Mouse (Mus musculus) layer of hippocampus, postnatal 36 days (tissue): ENCODE measurements around the gene Rffl. TPM values are rescaled to one million over a fixed set of nuclear protein-coding genes. Genes with fewer than 3 reads are reported as not detected.

Experiments used
- DNase-seq, 2 experiments: peaks; one replicate each; pipeline ENCODE4 v3.0.0; 2022
- total RNA-seq, 2 experiments: library from RNA; stranded (reverse); gene quantifications; 2 replicates each; pipeline ENCODE4 v1.2.3; 2021

The Rffl gene
- total RNA-seq, 2 experiments from 2014 or later = 10.7 to 11.7 TPM

DNA sequence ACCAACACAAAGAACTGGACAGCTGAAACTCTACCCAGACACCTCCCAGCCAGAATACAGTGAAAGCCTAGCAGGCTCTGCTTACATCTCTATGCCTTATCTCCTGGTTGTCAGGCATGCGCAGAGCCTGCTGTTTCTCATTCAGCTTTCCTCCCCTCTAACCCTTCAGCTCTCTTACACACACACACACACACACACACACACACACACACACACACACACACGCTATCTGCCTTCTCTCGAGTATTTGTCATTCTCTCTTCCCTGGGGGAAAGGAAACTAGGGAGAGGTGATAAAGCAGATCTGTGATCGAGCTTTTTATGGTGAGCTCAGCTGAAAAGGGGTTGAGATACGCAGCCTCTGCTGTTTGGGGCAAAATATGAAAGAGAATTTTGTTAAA is 3.9 kb upstream of the Rffl start:
- DNase-seq = no peak

DNA sequence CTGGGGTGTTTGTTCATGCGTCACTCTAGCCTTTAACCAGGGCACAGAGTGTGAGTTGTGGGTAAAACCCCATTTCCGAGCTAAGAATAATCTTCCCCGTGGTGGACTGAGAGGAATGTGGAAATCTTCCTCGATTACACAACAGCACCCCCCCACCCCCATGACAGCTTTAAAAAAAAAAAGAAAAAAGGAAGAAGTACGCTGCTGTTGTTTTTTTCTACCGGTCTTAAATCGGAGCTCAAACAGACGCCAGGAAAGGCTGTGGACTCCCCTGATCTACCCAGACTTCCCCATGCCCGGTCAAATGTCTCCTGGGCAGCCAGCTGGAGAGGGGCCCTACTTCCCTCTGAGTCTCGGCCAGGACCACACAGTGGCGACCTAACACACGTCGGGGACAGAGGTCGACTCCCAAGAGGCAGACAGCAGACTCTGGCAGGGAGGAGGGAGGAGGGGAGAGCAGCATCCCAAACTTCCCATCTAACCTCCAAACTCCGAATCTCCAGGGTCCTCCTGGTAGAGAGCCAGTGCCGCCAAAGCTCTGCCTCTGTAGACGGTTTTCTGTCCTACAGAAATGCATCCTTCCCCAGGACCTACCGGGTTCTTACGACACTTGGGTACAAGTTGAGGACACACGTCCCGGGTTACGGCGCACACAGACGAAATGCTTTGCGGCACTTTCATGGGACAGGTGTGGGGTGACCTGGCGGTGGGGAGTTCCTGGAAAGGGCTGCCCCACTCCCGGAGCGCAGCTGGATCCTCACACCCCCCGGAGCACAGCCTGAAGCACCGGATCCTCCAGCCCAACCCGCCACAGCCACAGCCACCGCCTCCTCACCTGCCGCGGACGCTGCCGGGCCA is 608 bp downstream of the Rffl start:
- peak; percentile 38 to 43 for DNase-seq

DNA sequence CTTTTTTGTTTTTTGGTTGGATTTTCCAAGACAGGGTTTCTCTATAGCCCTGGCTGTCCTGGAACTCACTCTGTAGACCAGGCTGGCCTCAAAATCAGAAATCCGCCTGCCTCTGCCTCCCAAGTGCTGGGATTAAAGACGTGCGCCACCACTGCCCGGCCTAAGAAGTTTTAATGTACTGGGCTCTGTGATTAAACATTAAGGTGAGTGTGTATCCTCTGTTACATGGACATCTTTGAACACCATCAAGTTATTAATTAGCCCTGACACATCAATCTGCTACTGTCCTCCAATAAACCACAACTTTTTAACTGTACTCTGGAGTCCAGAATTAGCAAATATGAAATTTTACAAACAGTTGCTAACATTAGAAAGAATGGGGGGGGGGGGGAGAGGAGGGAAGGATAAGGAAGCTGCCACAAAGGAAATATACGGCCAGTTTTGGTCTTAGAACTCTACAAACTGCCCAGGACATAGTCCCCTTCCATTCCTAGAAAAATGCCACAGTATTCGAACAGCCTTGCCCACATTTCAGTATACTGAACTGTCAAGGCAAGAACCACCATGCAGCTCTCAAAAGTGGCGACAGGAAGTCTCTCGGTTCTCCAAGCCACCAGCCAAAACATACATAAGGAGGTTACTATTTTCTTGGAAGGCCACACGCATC is 1.4 kb downstream of the Rffl start:
- DNase-seq = no peak

GRCm38 (mm10) chr11:82867956-82868355 is 3.1 kb downstream of the Rffl start:
- DNase-seq = no peak

DNA sequence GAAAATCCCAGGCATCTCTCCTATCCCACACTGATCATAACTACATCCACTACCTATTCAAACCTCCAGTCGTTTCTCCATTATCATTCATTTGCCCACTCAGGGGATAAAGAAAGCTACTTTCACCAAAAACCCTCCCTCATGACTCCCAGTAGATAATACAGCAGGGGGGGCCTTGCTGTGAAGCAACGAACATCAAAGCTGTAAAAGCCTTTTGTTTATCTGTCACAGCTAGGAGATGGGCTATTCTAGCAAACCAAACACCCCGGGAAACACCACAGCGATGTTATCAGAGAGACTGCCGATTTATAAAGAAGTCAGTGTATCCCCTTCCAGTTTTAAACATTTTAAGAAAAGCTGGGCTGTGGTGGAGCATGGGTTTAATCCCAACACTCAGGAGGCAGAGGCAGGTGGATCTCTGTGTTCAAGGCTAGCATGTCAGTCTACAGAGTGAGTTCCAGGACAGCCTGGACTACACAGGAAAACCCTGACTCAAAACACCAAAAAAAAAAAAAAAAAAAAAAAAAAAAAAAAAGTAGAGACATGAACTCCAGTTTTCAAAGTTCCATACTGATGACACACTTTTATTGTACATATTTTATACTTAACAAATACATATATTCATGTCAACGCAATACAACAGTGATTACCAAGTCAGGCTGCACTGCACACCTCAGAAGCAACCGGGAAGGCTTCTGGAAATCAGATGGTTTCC is 4.0 kb downstream of the Rffl start:
- DNase-seq = no peak

DNA sequence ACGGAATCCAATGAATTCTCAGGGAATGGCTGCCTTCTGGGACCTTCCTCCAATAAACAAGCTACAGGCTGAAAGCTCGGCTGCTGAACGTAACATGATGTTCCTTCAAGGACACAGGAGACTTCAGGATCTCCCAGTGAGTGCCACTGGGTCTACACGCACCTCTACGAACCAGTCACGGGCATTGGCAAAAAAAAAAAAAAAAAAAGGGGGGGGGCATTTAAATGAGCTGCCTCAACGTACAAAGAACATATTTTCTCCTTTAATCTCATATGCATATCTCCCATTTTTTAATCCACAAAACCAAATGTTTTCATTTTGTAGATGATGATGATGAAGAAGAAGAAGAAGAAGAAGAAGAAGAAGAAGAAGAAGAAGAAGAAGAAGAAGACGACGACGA is 5.1 kb downstream of the Rffl start:
- no peak for DNase-seq

DNA sequence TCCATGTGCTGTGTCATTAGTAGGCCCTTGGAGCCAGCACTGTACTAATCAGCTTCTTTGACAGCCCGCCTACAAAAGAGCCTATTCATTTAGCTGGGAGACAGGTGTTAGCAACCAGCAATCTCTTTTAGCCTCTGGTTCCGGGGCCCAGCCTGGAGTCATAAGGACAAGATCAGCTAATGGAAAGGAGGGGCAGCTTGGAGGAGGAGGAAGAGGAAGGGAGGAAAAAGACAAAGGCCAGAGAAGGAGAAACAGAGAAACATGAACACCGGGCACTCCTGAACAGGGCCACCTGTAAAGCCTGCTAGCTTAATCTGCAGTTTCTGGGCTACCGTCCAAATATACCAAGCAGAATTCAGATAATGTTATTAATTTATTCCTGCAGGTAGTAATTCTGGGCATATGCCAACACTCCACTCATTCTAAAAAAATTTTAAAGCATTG is 7.5 kb downstream of the Rffl start:
- DNase-seq = no peak

DNA sequence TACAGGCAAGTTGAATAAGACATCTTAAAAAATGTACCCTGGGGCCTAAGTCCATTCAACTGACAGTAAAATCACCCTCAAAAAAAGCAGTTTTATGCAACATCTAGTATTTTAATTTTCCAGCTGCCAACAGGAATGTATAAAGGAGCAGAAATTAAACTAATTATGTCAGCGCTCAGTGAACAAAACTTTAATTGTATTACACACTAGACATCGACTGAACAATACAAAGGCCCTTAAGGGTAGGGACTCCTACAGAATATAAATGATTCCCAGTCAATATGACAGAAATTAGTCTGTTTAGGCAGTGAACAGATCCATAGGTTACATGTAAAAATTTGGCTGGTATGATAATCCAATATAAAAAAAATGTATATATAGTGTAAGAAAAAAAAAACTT is 8.0 kb downstream of the Rffl start:
- DNase-seq = no peak

GRCm38 (mm10) chr11:82862638-82863037 is 8.4 kb downstream of the Rffl start:
- no peak for DNase-seq

DNA sequence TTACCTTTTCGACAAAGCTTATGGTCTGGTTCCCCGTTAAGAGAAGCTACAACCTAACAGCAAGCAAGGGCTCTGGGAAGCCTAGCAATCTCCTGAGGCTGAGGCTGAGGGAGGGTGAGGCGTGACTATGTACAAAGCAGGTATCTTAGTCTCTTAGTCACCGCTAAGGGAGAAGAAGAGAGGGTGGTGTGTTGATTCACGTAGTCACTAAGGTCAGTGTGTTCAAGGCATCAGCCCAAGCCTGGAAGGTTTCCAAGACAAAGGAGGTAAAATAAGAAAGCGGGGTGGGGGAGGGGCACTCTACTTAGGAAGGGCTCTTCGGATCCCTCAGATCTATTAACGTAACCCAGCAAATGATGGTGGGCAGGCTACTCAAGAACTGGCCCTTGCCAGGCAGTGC is 9.5 kb downstream of the Rffl start:
- no peak for DNase-seq

GRCm38 (mm10) chr11:82860759-82861158 is 10.3 kb downstream of the Rffl start:
- no peak for DNase-seq

DNA sequence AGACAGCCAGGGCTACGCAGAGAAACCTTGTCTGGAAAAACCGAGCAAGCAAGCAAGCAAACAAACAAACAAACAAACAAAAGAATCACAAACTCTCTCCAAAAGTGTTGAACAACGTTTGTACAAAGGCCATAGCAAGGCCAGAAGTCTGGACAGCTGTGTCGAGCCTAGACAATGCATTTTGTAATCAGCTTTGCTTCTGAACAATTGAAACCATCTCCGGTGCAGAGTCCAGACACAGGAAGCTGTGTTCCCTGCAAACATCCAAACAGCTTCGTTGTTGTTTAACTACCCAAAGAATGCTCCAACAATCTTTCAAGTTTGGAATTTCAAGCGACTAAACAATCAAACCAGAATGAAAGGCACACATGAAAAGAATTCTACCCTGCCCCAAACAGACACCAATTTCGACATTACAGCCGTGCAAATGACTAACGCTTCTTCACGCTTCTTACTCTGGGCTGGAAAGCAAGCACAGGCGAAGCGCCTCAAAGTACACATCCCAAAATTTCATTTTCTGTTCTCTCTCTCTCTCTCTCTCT is 13.6 kb downstream of the Rffl start:
- DNase-seq = no peak

GRCm38 (mm10) chr11:82856032-82856431 is 15.0 kb downstream of the Rffl start:
- no peak for DNase-seq

- DNase-seq = no peak
These were observed 15.6 kb downstream of the Rffl start for GRCm38 (mm10) chr11:82855327-82855973.

DNA sequence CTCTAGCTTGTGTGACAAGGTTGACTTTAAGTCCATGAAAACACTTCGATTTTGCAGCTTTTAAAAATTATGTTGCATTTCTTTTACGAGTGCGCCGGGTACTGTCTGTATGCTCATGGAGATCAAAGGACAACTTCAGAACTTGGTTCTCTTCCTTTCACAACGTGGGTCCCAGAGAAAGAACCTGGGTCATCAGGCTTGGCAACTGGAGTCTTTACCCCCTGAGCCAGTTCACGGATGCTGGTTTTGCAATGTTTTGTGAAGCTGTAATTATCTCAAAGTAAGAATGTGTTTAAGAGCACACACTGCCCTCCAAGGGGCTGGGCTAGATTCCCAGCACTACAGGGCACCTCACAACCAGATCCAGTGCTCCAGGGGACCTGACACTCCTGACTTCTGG is 16.9 kb downstream of the Rffl start:
- no peak for DNase-seq

- DNase-seq = no peak
These were observed 18.1 kb downstream of the Rffl start for GRCm38 (mm10) chr11:82852958-82853357.

DNA sequence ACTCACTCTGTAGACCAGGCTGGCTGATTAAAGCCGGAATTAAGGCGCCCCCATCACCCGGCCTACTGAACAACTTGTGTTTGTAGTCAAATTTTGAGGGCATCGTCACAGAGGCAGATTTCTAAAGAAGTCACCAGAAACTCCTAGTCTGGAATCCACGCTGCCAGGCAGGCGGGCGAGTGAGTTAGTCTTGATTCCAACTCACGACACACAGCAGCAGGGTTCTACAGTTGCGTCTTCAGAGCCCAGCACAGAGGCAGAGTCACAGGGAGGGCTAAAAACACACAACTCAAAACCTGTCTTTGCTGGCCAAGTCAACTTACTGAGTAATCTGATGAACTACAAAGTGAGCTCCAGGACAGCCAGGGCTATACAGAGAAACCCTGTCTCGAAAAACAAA is 18.5 kb downstream of the Rffl start:
- DNase-seq = no peak

GRCm38 (mm10) chr11:82852115-82852514 is 18.9 kb downstream of the Rffl start:
- no peak for DNase-seq

DNA sequence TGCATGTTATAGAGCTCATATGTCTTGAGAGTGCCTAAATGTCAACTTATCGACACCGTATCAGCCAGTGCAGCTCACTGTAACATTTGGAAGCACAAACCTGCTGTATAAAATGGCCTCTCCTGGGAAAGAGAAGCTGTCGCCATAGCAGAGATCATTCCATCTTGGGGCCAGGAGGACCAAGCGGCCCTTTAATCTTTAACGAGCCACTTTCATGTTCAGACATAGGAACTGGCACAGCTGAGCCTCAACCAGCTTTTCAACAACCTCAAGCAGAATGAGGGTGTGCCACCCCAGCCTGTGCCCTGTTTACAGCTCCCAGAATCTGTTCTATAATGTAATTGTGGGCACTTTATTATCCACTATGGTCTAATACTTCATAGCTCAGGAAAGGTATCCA is 20.8 kb downstream of the Rffl start:
- DNase-seq = no peak

DNA sequence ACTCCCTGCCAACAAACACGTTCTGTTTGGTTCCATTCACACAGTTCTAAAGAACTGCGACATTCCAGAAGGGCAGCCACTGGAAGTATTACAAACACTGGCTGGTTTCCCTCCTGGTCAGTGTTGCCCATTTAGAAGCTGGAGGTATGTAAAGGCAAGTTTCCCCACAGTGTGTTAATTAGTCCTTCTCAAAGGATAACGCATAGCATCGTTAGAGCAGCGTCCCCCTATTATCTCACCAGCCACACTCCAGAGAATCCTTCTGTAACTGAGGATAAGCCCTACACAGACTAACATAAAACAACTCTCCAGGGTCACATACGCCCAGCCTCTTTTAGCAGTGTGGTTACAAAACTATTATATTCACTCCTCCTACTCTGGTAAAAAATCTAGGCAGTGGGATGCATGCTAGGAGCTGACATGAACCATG is 23.4 kb downstream of the Rffl start:
- DNase-seq = no peak

DNA sequence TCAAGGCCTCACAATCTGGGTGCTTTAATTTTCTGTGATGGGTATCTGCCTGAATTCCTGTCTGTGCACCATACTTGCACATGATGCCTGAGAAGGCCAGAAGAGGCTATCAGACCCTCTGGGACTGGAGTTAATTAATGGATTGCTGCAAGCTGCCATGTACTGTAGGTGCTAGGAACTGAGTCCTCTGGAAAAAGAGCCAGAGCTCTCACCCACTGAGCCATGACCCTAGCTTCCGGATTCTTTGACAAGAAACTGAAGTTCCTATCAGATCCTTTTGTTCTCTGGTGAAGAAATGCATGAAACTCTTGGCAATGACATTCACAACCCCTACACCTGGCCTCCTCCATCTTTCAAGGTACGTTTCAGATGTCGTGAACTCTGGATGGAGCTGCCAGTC is 24.1 kb downstream of the Rffl start:
- DNase-seq = no peak

DNA sequence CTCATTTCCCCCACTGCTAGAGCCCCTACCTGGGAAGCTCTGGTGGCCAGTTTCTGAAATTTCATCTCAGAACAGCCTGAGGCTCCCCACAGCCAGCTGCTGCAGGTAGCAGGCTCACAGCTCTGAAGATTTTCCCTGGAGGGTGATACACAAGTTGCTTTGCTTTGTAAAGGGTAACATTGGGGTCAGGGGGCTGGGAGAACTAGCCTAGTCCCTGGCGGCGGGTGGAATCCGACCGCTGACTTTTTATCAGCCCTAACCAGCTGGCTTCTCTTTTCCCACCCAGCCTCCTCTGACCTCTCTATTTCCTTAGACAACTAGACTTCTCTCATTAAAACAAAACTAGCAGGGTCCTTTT is 25.0 kb downstream of the Rffl start:
- no peak for DNase-seq
